Mouse (Mus musculus) T-helper 17 cell (primary cell): ENCODE data around the gene Nfkb1.

Experiments
- in situ Hi-C, 2 experiments: fragments of 300-600 bp; cut with MboI, MseI; formaldehyde crosslinking; loops; 1 replicate in 1 of 2; 2 replicates in 1 of 2; pipeline ENCODE4 v1.15.1; 2025; ENCODE audit warnings: high pct_unique_total_duplicates in 2 of 2

The Nfkb1 gene

DNA sequence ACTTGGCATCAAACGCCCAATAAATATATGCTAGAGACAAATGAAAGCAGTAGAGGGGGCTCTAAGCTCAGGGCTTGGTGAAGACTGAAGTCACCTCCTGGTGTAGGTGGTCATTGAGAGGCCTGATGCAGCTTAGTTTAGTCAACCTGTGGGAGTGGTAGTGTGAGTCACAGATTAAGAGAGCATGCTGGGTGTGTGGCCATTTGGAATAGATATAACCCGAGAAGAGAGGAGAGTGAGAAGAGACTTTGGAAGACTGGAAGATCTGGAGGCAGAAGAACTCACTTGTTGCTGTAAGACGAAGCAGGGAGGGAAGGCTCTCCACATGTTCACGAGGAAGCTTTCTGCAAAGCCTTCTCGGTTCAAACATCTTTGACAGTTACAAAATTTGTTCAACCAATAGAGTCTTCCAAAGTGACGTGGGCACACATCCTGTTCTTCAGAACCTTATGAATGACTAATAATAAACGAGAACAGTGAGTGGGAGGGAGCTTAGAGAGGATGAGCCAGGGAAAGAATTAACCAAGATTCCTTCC, 135.2 kb downstream of the Nfkb1 start:
- in situ Hi-C loops: no loop called here

DNA sequence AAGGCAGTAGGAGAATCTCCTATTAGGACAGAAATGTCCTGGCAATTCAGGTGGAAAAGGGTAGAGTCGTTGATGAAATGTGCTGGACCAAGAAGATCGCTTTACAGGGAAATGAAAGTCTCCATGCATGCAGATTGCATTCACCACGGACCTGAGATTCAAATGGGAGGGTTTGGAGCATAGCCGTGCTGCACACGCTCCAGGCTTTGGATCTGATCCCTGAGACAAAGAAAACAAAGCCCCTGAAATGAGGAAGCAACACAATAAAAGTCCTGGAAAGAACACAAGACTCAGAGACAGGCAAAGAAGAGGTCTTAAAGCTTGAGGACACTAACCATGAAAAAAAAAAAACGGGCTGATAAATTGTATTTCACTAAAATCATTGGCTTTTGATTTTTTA, 136.2 kb downstream of the Nfkb1 start:
- in situ Hi-C loops: no loop called here

DNA sequence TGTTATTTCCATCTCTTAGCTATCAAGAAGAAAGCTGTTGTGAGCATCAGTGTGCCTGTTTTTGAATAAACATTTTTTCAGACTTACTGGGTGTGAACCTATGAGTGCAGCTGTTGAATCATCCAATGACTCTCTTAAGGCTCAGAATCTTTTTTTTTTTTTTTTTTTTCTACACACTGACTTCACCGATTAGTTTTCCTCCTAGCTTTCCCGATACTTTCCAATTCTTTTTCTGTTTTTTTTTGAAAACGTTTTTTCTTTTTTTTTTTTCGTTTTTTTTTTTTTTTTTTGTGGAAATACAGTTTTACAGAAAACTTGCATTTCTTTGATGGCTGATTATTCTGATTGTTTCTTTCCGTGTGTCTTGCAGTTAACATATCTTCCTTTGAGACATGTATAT, 138.5 kb downstream of the Nfkb1 start:
- in situ Hi-C loops: no loop called here

DNA sequence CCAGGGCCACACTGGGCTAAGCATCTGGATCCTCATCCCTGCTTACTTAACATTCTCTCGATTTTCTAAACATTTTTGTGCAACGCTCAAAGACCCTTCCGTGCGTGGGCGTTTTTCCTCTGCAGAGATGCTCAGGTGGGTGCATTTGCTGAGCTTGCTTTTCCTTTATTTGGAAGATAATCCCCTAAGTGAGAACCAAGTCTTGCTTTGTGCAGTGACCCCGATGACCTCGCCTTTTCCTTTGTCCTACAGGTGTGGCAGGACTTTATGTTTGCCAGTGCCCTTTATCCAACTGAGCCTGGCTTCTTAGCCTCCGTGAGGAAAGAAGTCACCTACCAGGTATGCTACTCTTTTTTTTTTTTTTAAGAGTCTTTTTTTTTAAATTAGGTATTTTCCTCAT, 144.0 kb downstream of the Nfkb1 start:
- in situ Hi-C loops: no loop called here

DNA sequence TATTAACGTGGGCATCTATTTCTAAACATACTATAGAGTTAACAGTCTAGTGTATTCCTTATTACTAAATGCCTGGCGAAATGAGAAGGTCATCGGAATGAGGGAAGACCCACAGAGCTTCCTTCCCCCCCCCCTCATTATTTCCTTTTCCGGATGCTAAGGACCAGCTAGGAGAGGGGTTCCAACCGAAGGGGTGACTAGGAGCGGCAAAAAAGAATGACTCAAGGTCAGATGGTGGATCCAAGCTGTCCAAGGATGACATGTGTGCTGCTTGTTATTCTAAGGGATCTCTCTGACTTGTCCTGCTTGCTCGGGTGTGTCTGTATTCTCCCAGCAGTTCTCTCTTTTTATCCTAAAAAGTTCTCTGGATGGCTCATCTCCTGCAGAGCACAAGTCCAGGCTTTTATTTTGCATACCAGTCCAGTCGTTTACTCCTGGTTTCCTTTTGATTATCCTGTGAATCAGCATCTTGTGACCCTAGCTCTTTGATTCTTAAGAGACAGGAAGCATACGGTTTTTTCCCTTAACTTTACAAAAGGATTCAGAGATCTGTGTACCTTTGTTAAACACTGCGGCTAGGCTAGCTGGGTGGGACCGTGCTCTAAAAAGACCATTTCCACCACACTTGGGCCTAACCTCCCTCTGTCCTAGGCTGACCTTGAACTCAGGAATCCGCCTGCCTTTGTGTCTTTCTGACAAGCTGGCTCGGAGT, 145.0 kb downstream of the Nfkb1 start:
- in situ Hi-C loops: no loop called here
